Mouse (Mus musculus) G1E (cell line): ENCODE results near the gene Akap11. TPM values are rescaled to one million over a fixed set of nuclear protein-coding genes. Genes with fewer than 3 reads are reported as not detected.

Source experiments
- ATAC-seq: 2 replicates; pipeline ENCODE4 v1.8.0; 2016; ENCODE audit warnings: mild to moderate bottlenecking; ENCODE audit not compliant: insufficient number of reproducible peaks, poor library complexity, low FRiP score, severe bottlenecking; ENCODE audit errors: extremely low read depth
- DNase-seq: peaks from one replicate; pipeline ENCODE4 v3.0.0; 2012; ENCODE audit warnings: low spot score
- H3K27me3 ChIP-seq: 2 replicates; pipeline ENCODE4 v1.6.1; 2012; ENCODE audit warnings: mild to moderate bottlenecking, low read length, inconsistent platforms; ENCODE audit not compliant: insufficient read depth
- H3K36me3 ChIP-seq: replicated peaks from 2 replicates; pipeline ENCODE3; 2012; ENCODE audit warnings: mild to moderate bottlenecking, inconsistent platforms
- H3K4me1 ChIP-seq: 2 replicates; pipeline ENCODE4 v1.6.1; 2012; ENCODE audit warnings: low read depth, low read length, inconsistent platforms, mixed read lengths; ENCODE audit not compliant: insufficient read depth
- H3K4me3 ChIP-seq: 2 replicates; pipeline ENCODE4 v1.5.1; 2012; ENCODE audit warnings: low read depth, mild to moderate bottlenecking, inconsistent platforms, low read length, moderate library complexity, mixed read lengths
- H3K9me3 ChIP-seq: replicated peaks from 2 replicates; pipeline ENCODE4 v1.6.1; 2012; ENCODE audit warnings: inconsistent platforms
- CTCF ChIP-seq: IDR thresholded peaks from 2 replicates; pipeline ENCODE4 v1.5.1; 2012; ENCODE audit warnings: low read depth, low read length, inconsistent platforms, mixed read lengths
- GATA1 ChIP-seq: IDR thresholded peaks from 2 replicates; pipeline ENCODE4 v1.6.1; 2012; ENCODE audit warnings: borderline replicate concordance, low read length, inconsistent platforms, mixed read lengths
- GATA2 ChIP-seq: IDR thresholded peaks from 2 replicates; pipeline ENCODE4 v1.6.1; 2012; ENCODE audit warnings: low read depth, low read length, inconsistent platforms, borderline replicate concordance
- POLR2AphosphoS5 ChIP-seq: IDR thresholded peaks from 2 replicates; pipeline ENCODE4 v1.6.1; 2012; ENCODE audit warnings: low read depth, low read length, inconsistent platforms; ENCODE audit not compliant: insufficient replicate concordance
- TAL1 ChIP-seq: conservative IDR thresholded peaks from 2 replicates; pipeline ENCODE4 v1.6.1; 2012; ENCODE audit warnings: low read depth, low read length, inconsistent platforms, mixed read lengths
- polyA plus RNA-seq: library from polyadenylated mRNA; stranded (reverse); fragments of >175 nt; gene quantifications from 2 replicates; pipeline ENCODE4 v1.2.3, GENCODE M21; 2012
- total RNA-seq, 2 experiments: library from RNA; stranded (forward) in 1 of 2; stranded (reverse) in 1 of 2; fragments of 200-1000 nt in 1 of 2; fragments of >200 nt in 1 of 2; fragmentation: Nextera tagmentation in 1 of 2; gene quantifications; 2 replicates each; pipeline ENCODE4 v1.2.3; 2014 to 2017

Gene Akap11
- total and polyA plus RNA-seq, 3 experiments, result 0.35 to 25.6 (median 22.3) TPM

GRCm38 (mm10) chr14:78448017-78448416 is 88.6 kb downstream of the Akap11 start:
- ATAC-seq (no peak), DNase-seq (no peak)
- Histone ChIP-seq H3K9me3 (peaks cover 28% of the 10 kb centered on the region), H3K27me3 (no peaks in the 10 kb centered on the region), H3K36me3 (no peaks in the 10 kb centered on the region), H3K4me1 (no peaks in the 10 kb centered on the region), H3K4me3 (no peak overlapping the region)
- TF ChIP-seq GATA2 (no peak), GATA1 (no peak), TAL1 (no peak), CTCF (no peak), POLR2AphosphoS5 (no peak)

DNA sequence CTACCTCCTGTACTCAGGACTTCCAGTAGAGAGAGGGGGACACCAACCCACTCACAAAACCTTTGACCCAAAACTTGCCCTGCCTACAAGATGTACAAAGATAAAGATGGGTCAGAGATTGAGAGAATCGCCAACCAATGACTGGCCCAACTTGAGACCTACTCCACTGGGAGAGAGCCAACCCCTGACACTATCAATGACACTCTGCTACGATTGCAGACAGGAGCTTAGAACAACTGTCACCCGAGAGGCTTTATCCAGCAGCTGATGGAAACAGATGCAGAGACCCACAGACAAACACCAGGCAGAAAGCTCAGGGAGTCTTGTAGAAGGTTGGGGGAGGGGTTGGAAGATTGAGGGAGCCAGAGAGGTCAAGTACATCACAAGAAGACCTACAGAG is 89.1 kb downstream of the Akap11 start:
- ATAC-seq, result no peak
- Histone ChIP-seq H3K9me3 (peaks cover 30% of the 10 kb centered on the region), H3K4me1 (no peaks in the 10 kb centered on the region), H3K27me3 (no peaks in the 10 kb centered on the region), H3K4me3 (no peak overlapping the region), H3K36me3 (no peaks in the 10 kb centered on the region)
- no peak for TF ChIP-seq GATA2
- TF ChIP-seq POLR2AphosphoS5, result no peak
- TF ChIP-seq TAL1, result no peak
- no peak for TF ChIP-seq GATA1
- TF ChIP-seq CTCF, result no peak
- no peak for DNase-seq

Other genes with a start within 250 kb of the Akap11 start
- gene Tnfsf11, start 228.8 kb downstream of the Akap11 start, total RNA-seq (2014; fragmentation: Nextera tagmentation), result not detected in 2 replicates
- gene Tnfsf11, start 228.8 kb downstream of the Akap11 start, total RNA-seq (2017), result 0.06 TPM in 1 of 2 replicates, not detected in the other
- not detected in 2 replicates for gene Tnfsf11, start 228.8 kb downstream of the Akap11 start, polyA plus RNA-seq
- gene Dgkh, start 196.0 kb upstream of the Akap11 start, total RNA-seq (2014; fragmentation: Nextera tagmentation), result not detected in 2 replicates
- 0.05 and 0.06 TPM in 2 replicates for gene Dgkh, start 196.0 kb upstream of the Akap11 start, total RNA-seq (2017)
- gene Dgkh, start 196.0 kb upstream of the Akap11 start, polyA plus RNA-seq, result not detected in 2 replicates